Mouse (Mus musculus) midbrain, embryonic 16.5 days (tissue): ENCODE data around the gene Axin1. TPM values are rescaled to one million over a fixed set of nuclear protein-coding genes. Genes with fewer than 3 reads are reported as not detected.

ENCODE experiments used
- ATAC-seq: fragments of 200-750 bp; cut with Nextera tagmentation; 2 replicates; pipeline ENCODE4 v1.8.0; 2017; ENCODE audit warnings: moderate TSS enrichment
- H3K27ac ChIP-seq: fragments of 300-500 bp; sonication (generic); 2 replicates; pipeline ENCODE4 v1.5.1; 2014; ENCODE audit warnings: mild to moderate bottlenecking, low read length, mixed read lengths
- H3K27me3 ChIP-seq: fragments of 300-500 bp; sonication (generic); 2 replicates; pipeline ENCODE4 v1.6.1; 2014; ENCODE audit warnings: low read depth, low read length, mixed read lengths; ENCODE audit not compliant: control insufficient read depth, insufficient read depth
- H3K36me3 ChIP-seq: fragments of 300-500 bp; sonication (generic); 2 replicates; pipeline ENCODE4 v1.6.1; 2014; ENCODE audit warnings: mild to moderate bottlenecking, low read length, moderate library complexity, mixed read lengths; ENCODE audit not compliant: control insufficient read depth, insufficient read depth
- H3K4me1 ChIP-seq: fragments of 300-500 bp; sonication (generic); 2 replicates; pipeline ENCODE4 v1.6.1; 2014; ENCODE audit warnings: mild to moderate bottlenecking, low read length, mixed read lengths; ENCODE audit not compliant: control insufficient read depth, insufficient read depth
- H3K4me2 ChIP-seq: fragments of 300-500 bp; sonication (generic); 2 replicates; pipeline ENCODE4 v1.6.1; 2014; ENCODE audit warnings: mild to moderate bottlenecking, low read length, mixed read lengths
- H3K4me3 ChIP-seq: fragments of 300-500 bp; sonication (generic); 2 replicates; pipeline ENCODE4 v1.5.1; 2014; ENCODE audit warnings: low read depth, mild to moderate bottlenecking, low read length, moderate library complexity, mixed read lengths
- H3K9ac ChIP-seq: fragments of 300-500 bp; sonication (generic); 2 replicates; pipeline ENCODE4 v1.6.1; 2014; ENCODE audit warnings: low read depth, low read length, mixed read lengths
- H3K9me3 ChIP-seq: fragments of 300-500 bp; sonication (generic); replicated peaks from 2 replicates; pipeline ENCODE4 v1.6.1; 2014; ENCODE audit warnings: mild to moderate bottlenecking, low read length, mixed read lengths; ENCODE audit not compliant: control insufficient read depth, poor library complexity, severe bottlenecking
- WGBS: fragments of 180-500 bp; shearing (Covaris S2); extraction: QIAGEN DNeasy Blood & Tissue Kit; methylation state at CpG from one replicate; pipeline ENCODE4 v1.1.7; 2014; 5-methylcytosine and 5-hydroxymethylcytosine counted together
- polyA plus RNA-seq: library from polyadenylated mRNA; unstranded; fragments of >200 nt; fragmentation: Nextera tagmentation; extraction: Ambion mirVana; gene quantifications from 2 replicates; pipeline ENCODE4 v1.2.1, GENCODE M21; 2015

Axin1 gene
- polyA plus RNA-seq, 1 experiment from 2014 or later = 19.1 TPM

DNA sequence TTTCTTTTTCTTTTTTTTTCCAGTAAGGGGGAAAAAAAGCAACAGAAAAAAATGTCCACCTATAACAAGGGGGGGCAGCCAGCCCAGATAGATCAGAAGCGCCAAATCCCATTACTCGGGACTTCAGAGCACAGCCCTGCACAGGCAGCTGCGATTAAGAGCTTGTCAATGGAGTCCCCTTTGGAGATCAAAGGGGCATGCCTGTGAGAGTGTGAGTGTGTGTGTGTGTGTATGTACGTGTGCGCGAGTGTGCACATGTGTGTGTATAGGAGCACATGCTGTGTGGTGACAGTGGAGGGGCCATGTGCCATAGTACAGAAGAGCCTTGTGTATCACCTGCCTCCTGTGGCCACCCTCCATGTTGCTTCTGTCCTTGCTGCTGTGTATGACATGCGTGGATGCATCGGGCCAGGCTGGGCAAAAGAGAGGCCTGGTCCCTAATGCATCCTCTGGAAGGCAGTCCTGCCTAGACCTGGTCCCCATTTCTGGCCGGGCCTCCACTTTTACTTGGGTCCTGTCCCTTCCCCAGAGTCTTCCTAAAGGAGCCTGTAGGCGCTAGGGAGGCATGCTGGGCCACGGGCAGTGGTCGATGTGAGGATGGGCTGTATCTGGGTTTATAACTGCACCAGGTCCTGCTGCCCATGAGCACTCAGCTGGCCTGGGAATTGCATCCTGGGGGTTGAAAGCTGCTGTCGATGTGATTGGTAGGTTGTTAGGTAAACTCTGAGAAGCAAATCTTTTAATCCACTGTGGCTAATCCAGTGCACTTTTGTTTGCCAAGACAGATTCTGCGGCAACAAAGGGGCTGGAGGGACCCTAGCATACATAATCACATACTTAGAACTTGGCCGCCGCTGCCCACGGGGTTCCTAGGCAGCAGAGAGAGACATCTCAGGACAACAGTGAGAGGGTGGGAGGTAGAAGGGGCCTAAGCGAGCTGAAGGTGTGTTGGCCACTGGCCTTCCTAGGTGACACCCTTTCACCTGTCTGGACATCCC is 6.3 kb upstream of the Axin1 start:
- Histone ChIP-seq H3K4me3 (peak overlapping the region; percentile 44), H3K9me3 (no peaks in the 10 kb centered on the region), H3K27me3 (no peaks in the 10 kb centered on the region), H3K9ac (peak overlapping the region; percentile 72), H3K27ac (peak overlapping the region; percentile 82), H3K36me3 (peaks cover 12% of the 10 kb centered on the region), H3K4me1 (peaks cover 16% of the 10 kb centered on the region), H3K4me2 (peak overlapping the region; percentile 75)
- 31% methylated on average over 18 of the region's 18 CpGs for WGBS
- peak; percentile 47; the same call in 1 of the 2 replicates for ATAC-seq

DNA sequence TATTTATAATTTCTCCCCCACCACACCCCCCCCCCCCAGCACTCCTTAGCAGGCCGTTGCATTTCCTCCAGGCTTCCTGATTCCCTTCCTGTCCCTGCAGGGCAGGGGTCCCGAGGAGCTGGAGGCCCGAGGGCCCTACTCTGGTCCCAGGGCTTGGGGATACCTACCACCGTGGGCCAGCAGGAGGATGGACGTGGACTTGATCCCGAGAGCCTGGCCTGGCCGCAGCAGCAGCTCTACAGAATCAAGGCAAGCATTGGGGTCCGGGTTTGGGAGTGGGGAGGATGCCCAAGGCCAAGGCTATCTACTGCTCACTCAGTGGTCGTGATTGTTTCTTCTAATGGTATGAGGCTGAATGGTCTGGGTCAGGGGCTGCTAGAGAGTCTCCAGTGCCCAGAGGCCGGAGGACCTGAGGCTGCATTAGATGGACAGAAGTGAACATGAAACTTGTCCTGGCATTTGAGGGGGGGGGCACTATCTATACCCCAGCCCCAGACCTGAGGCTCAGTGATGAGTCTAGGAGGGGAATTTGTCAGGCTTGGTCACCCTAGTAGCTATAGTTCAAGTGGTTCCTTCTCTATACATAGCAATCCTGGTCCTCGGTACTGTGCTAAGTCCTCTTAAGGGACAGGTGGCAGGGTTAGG is 1.3 kb upstream of the Axin1 start:
- H3K36me3 ChIP-seq = no peaks in the 10 kb centered on the region
- H3K9ac ChIP-seq = no peak overlapping the region
- peaks cover 42% of the 10 kb centered on the region for H3K4me1 ChIP-seq
- H3K27me3 ChIP-seq = no peaks in the 10 kb centered on the region
- H3K9me3 ChIP-seq = no peaks in the 10 kb centered on the region
- no peak overlapping the region for H3K4me2 ChIP-seq
- ATAC-seq = no peak
- WGBS = 89% methylated on average over 11 of the region's 11 CpGs
- H3K4me3 ChIP-seq = no peak overlapping the region
- no peak overlapping the region for H3K27ac ChIP-seq

DNA sequence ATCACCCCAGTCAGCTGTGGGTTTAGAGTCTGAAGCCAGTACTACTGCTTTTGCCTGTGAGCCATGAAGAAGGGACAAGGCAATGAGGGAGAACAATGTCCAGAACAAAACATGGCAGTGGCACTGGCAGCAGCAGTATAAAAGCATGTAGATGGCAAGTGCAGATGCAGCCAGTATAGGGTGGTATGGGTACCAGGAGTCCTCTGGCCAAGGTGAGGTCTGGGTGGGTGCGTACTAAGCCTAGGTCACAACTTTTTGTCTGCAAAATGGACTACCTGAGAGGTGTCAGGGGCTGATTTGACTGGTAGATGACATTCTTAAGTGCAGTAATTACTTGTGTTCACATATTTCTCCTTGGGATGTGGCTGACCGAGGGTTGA is 747 bp upstream of the Axin1 start:
- peak overlapping the region; percentile 86 for H3K4me2 ChIP-seq
- 0 out of 2 replicates have a peak, but pooled peaks have one; percentile 4 for ATAC-seq
- H3K27me3 ChIP-seq = no peaks in the 10 kb centered on the region
- no peaks in the 10 kb centered on the region for H3K36me3 ChIP-seq
- 69% methylated on average over 2 of the region's 2 CpGs for WGBS
- peaks cover 39% of the 10 kb centered on the region for H3K4me1 ChIP-seq
- H3K27ac ChIP-seq = peak overlapping the region; percentile 43
- 0 out of 2 replicates have a peak overlapping the region, but pooled peaks have one; percentile 98 for H3K9ac ChIP-seq
- peak overlapping the region; percentile 95 for H3K4me3 ChIP-seq
- H3K9me3 ChIP-seq = no peaks in the 10 kb centered on the region

DNA sequence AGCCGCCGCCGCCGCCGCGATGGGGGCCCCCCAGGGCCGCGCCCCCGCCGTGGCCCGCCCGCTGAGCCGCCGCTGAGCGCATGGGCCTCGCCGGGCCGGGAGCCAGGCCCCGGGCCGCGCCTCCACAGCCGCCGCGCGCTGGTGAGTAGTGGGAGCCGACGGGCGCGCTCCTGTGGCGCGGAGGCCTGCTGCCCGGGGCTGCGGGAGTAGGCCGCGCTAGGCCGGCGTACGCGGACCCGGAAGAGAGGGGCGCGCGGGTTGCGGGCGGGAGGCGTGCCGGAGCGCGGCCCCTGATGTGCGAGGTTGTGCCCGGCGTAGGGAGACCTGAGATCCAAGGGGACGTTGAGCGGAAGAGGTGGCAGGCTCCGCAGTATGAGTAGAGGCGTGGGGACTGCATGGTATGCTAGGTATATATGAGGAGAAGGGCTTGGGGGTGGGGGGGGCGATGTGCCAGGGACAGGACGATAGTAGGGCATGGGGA is 453 bp downstream of the Axin1 start:
- Histone ChIP-seq H3K4me2 (peak overlapping the region; percentile 86), H3K27me3 (no peaks in the 10 kb centered on the region), H3K9me3 (no peaks in the 10 kb centered on the region), H3K27ac (peak overlapping the region; percentile 90), H3K9ac (peak overlapping the region; percentile 98), H3K4me1 (peaks cover 32% of the 10 kb centered on the region), H3K36me3 (peaks cover 8% of the 10 kb centered on the region), H3K4me3 (peak overlapping the region; percentile 95)
- peak; percentile 74 for ATAC-seq
- under 1% methylated on average over 50 of the region's 58 CpGs for WGBS

GRCm38 (mm10) chr17:26142796-26143195 is 4.3 kb downstream of the Axin1 start:
- Histone ChIP-seq H3K9me3 (no peaks in the 10 kb centered on the region), H3K4me3 (no peak overlapping the region), H3K9ac (no peak overlapping the region), H3K27ac (no peak overlapping the region), H3K36me3 (peaks cover 16% of the 10 kb centered on the region), H3K4me1 (peaks cover 25% of the 10 kb centered on the region), H3K4me2 (no peak overlapping the region), H3K27me3 (no peaks in the 10 kb centered on the region)
- ATAC-seq = no peak
- 94% methylated on average over 4 of the region's 4 CpGs for whole genome bisulfite sequencing

GRCm38 (mm10) chr17:26143386-26143785 is 4.9 kb downstream of the Axin1 start:
- Histone ChIP-seq H3K27ac (no peak overlapping the region), H3K4me2 (no peak overlapping the region), H3K4me3 (no peak overlapping the region), H3K9me3 (no peaks in the 10 kb centered on the region), H3K27me3 (no peaks in the 10 kb centered on the region), H3K9ac (no peak overlapping the region), H3K4me1 (peaks cover 22% of the 10 kb centered on the region), H3K36me3 (peaks cover 16% of the 10 kb centered on the region)
- 97% methylated on average over 5 of the region's 5 CpGs for WGBS
- no peak for ATAC-seq

GRCm38 (mm10) chr17:26149056-26149455 is 10.6 kb downstream of the Axin1 start:
- no peaks in the 10 kb centered on the region for H3K9me3 ChIP-seq
- no peaks in the 10 kb centered on the region for H3K4me1 ChIP-seq
- H3K27ac ChIP-seq = no peak overlapping the region
- no peaks in the 10 kb centered on the region for H3K27me3 ChIP-seq
- no peak overlapping the region for H3K9ac ChIP-seq
- H3K4me3 ChIP-seq = no peak overlapping the region
- 78% methylated on average over 2 of the region's 2 CpGs for WGBS
- ATAC-seq = no peak
- H3K4me2 ChIP-seq = no peak overlapping the region
- H3K36me3 ChIP-seq = peaks cover 13% of the 10 kb centered on the region

DNA sequence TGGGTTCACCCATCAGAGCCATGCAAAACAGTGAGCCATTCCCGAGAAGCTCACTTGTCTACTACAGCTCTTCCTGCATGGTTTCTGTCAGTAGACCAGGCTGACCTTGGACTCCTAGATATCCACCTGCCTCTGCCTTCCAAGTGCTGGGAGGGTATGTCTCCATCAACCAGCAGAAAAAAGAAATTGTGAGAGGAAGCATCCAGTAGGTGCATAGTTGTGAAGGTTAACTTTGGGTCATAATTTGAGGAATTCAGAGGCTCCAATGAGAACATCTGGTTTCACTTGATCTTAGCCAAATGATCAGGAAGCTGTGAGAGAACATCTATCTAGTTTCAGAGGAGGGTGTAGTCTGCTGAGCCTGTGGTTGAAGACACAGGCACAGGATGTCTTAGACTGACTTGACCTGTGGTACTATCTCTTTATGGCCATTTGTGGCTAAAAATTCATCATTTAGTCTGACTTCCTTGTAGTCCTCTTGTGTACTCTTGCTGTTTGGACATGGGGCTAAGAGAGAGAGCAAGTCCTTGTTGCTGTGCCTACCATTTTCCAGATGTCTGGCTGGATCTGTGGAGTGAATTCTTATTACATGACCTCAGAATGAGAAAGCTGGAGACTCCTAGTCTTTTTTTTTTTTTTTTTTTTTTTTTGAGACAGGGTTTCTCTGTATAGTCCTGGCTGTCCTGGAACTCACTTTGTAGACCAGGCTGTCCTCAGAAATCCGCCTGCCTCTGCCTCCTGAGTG is 13.6 kb downstream of the Axin1 start:
- Histone ChIP-seq H3K36me3 (peaks cover 10% of the 10 kb centered on the region), H3K9ac (no peak overlapping the region), H3K4me3 (no peak overlapping the region), H3K4me2 (no peak overlapping the region), H3K27ac (no peak overlapping the region), H3K27me3 (no peaks in the 10 kb centered on the region), H3K4me1 (no peaks in the 10 kb centered on the region), H3K9me3 (no peaks in the 10 kb centered on the region)
- 100% methylated on average over 2 of the region's 2 CpGs for WGBS
- no peak for ATAC-seq
